Mouse (Mus musculus) hindbrain, embryonic 13.5 days (tissue): ENCODE measurements around the gene Slc5a6. TPM values are rescaled to one million over a fixed set of nuclear protein-coding genes. Genes with fewer than 3 reads are reported as not detected.

Experiments
- ATAC-seq: fragments of 200-750 bp; cut with Nextera tagmentation; 2 replicates; pipeline ENCODE4 v1.8.0; 2017; ENCODE audit warnings: moderate TSS enrichment; ENCODE audit not compliant: low FRiP score
- H3K27ac ChIP-seq: fragments of 300-500 bp; sonication (generic); 2 replicates; pipeline ENCODE4 v1.5.1; 2015; ENCODE audit warnings: inconsistent platforms, mild to moderate bottlenecking, moderate library complexity
- H3K27me3 ChIP-seq: fragments of 300-500 bp; sonication (generic); 2 replicates; pipeline ENCODE4 v1.6.1; 2015; ENCODE audit warnings: mild to moderate bottlenecking, inconsistent platforms
- H3K36me3 ChIP-seq: fragments of 300-500 bp; sonication (generic); 2 replicates; pipeline ENCODE4 v1.6.1; 2015; ENCODE audit warnings: mild to moderate bottlenecking, inconsistent platforms
- H3K4me1 ChIP-seq: fragments of 300-500 bp; sonication (generic); replicated peaks from 2 replicates; pipeline ENCODE4 v1.6.1; 2015; ENCODE audit warnings: inconsistent platforms
- H3K4me2 ChIP-seq: fragments of 300-500 bp; sonication (generic); 2 replicates; pipeline ENCODE4 v1.6.1; 2015; ENCODE audit warnings: inconsistent platforms, mild to moderate bottlenecking, moderate library complexity
- H3K4me3 ChIP-seq: fragments of 300-500 bp; sonication (generic); 2 replicates; pipeline ENCODE4 v1.5.1; 2015; ENCODE audit warnings: mild to moderate bottlenecking, inconsistent platforms
- H3K9ac ChIP-seq: fragments of 300-500 bp; sonication (generic); 2 replicates; pipeline ENCODE4 v1.6.1; 2015; ENCODE audit warnings: mild to moderate bottlenecking, inconsistent platforms
- H3K9me3 ChIP-seq: fragments of 300-500 bp; sonication (generic); 2 replicates; pipeline ENCODE4 v1.6.1; 2016; ENCODE audit warnings: inconsistent platforms
- WGBS: fragments of 180-500 bp; shearing (Covaris S2); methylation state at CpG from one replicate; pipeline ENCODE4 v1.1.7; 2015; 5-methylcytosine and 5-hydroxymethylcytosine counted together
- polyA plus RNA-seq: library from polyadenylated mRNA; unstranded; fragments of >200 nt; fragmentation: Nextera tagmentation; extraction: Ambion mirVana; gene quantifications from 2 replicates; pipeline ENCODE4 v1.2.1, GENCODE M21; 2015

Gene Slc5a6
- polyA plus RNA-seq, 1 experiment from 2014 or later = 18.1 TPM

- H3K9me3 ChIP-seq = no peaks in the 10 kb centered on the region
- H3K36me3 ChIP-seq = no peaks in the 10 kb centered on the region
- H3K4me2 ChIP-seq = no peak overlapping the region
- ATAC-seq = no peak
- no peak overlapping the region for H3K9ac ChIP-seq
- H3K4me3 ChIP-seq = no peak overlapping the region
- H3K27ac ChIP-seq = no peak overlapping the region
- H3K27me3 ChIP-seq = no peaks in the 10 kb centered on the region
- 76% methylated on average over 5 of the region's 5 CpGs for WGBS
- H3K4me1 ChIP-seq = no peaks in the 10 kb centered on the region
These were observed 55.6 kb downstream of the Slc5a6 start for GRCm38 (mm10) chr5:30992980-30993676.

Other genes with a start within 250 kb of the Slc5a6 start
- 108 and 115 TPM in 2 replicates for gene Mapre3, start 234.3 kb downstream of the Slc5a6 start, polyA plus RNA-seq
- 59.5 and 61.9 TPM in 2 replicates for gene Tmem214, start 180.9 kb downstream of the Slc5a6 start, polyA plus RNA-seq
- 23.6 and 24.8 TPM in 2 replicates for gene Agbl5, start 160.2 kb downstream of the Slc5a6 start, polyA plus RNA-seq
- 272 and 289 TPM in 2 replicates for gene Ost4, start 141.1 kb downstream of the Slc5a6 start, polyA plus RNA-seq
- gene Emilin1, start 135.5 kb downstream of the Slc5a6 start, polyA plus RNA-seq = 23.6 and 30.2 TPM in 2 replicates
- 8.7 and 9.1 TPM in 2 replicates for gene Khk, start 127.5 kb downstream of the Slc5a6 start, polyA plus RNA-seq
- gene Cgref1, start 103.3 kb downstream of the Slc5a6 start, polyA plus RNA-seq = 30.3 and 34.1 TPM in 2 replicates
- 110 and 112 TPM in 2 replicates for gene Preb, start 88.6 kb downstream of the Slc5a6 start, polyA plus RNA-seq
- 0.04 TPM in 1 of 2 replicates, not detected in the other for gene Tcf23, start 80.3 kb downstream of the Slc5a6 start, polyA plus RNA-seq
- 165 and 184 TPM in 2 replicates for gene Atraid, start 612 bp downstream of the Slc5a6 start, polyA plus RNA-seq
- gene Cad, start 5.9 kb upstream of the Slc5a6 start, polyA plus RNA-seq = 13.7 and 14.7 TPM in 2 replicates
- gene Dnajc5g, start 57.4 kb upstream of the Slc5a6 start, polyA plus RNA-seq = not detected in 2 replicates
- 30.5 and 35.0 TPM in 2 replicates for gene Slc30a3, start 59.3 kb upstream of the Slc5a6 start, polyA plus RNA-seq
- gene Trim54, start 67.8 kb upstream of the Slc5a6 start, polyA plus RNA-seq = 0.16 TPM in 1 of 2 replicates, not detected in the other
- gene Ucn, start 89.9 kb upstream of the Slc5a6 start, polyA plus RNA-seq = not detected in 2 replicates
- 54.2 and 58.2 TPM in 2 replicates for gene Mpv17, start 105.3 kb upstream of the Slc5a6 start, polyA plus RNA-seq
- gene Gm29609, start 131.0 kb upstream of the Slc5a6 start, polyA plus RNA-seq = 0.78 and 1.8 TPM in 2 replicates
- gene Gtf3c2, start 131.2 kb upstream of the Slc5a6 start, polyA plus RNA-seq = 67.5 and 72.2 TPM in 2 replicates
- gene Snx17, start 144.3 kb upstream of the Slc5a6 start, polyA plus RNA-seq = 126 TPM in 2 replicates
- gene Eif2b4, start 144.5 kb upstream of the Slc5a6 start, polyA plus RNA-seq = 77.0 and 77.9 TPM in 2 replicates
- 13.8 and 15.7 TPM in 2 replicates for gene Zfp513, start 153.4 kb upstream of the Slc5a6 start, polyA plus RNA-seq
- 168 and 173 TPM in 2 replicates for gene Ppm1g, start 171.8 kb upstream of the Slc5a6 start, polyA plus RNA-seq
- 150 and 161 TPM in 2 replicates for gene Nrbp1, start 191.9 kb upstream of the Slc5a6 start, polyA plus RNA-seq
- 0.65 TPM in 1 of 2 replicates, not detected in the other for gene Gm9970, start 192.3 kb upstream of the Slc5a6 start, polyA plus RNA-seq
- 2.7 and 3.2 TPM in 2 replicates for gene Krtcap3, start 202.8 kb upstream of the Slc5a6 start, polyA plus RNA-seq
- 33.3 and 34.6 TPM in 2 replicates for gene Ift172, start 242.2 kb upstream of the Slc5a6 start, polyA plus RNA-seq
- gene Fndc4, start 247.2 kb upstream of the Slc5a6 start, polyA plus RNA-seq = 67.4 and 79.7 TPM in 2 replicates
- gene Gckr, start 248.5 kb upstream of the Slc5a6 start, polyA plus RNA-seq = 0.17 and 0.48 TPM in 2 replicates